Mouse (Mus musculus): ENCODE data around the gene Napepld. TPM values are rescaled to one million over a fixed set of nuclear protein-coding genes. Genes with fewer than 3 reads are reported as not detected.
A peak's percentile ranks its signal among the peaks of the same experiment; 100 is the strongest.

Gene Napepld
- total and polyA plus RNA-seq, 3 experiments: 1.6 to 1.8 (median 1.7) TPM

DNA sequence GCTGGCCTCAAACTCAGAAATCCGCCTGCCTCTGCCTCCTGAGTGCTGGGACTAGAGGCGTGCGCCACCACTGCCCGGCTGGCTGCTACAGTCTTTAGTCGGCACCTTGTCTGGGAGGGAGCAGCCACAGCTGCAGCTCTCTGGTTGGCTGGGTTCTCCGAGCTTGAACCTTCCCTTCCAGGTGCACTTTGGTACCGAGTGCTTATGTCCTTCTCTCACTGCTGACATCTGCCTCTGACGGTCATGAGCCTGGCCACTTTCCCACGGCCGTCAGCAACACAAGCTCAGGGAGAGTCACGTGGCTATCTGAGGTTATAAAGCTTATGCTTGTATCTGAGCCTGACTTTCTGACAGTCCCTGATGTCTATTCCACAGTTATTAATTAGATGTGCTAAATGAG is 37.9 kb upstream of the Napepld start:
- no peak for DNase-seq (ENCODE audit: extremely low read depth)
- peaks cover 39 to 53% of the 10 kb centered on the region in 2 experiments for H3K36me3 ChIP-seq (replicated peaks in 1 of 2; ENCODE audit: control insufficient read depth in 1 of 2, insufficient read depth in 1 of 2, low read length in 1 of 2)
- in situ Hi-C loops (cut with MboI; ENCODE audit: low pct_ligation_motif_present, low pct_unique_long_range_greater_than_20kb, low sequenced_read_pairs): no loop called here

DNA sequence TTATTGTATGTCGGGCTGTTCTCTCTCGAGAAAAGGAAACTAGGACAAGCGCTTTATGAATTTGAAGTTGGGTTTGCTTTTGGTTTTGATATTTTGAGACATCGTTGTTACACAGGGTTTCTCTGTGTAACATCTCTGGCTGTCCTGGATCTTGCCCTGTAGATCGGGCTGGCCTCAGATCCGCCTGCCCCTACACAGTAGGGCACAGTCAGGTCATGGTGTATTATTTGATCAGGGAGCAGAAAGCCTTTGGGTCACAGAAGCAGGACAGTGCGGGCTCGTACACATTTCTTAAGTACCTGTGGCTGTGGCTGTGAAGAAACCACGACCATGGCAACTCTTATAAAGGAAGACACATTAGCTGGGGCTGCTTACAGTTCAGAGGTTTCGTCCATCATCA is 36.4 kb upstream of the Napepld start:
- H3K79me2 ChIP-seq (replicated peaks; ENCODE audit: control insufficient read depth, extremely low read depth, insufficient read depth, poor library complexity, severe bottlenecking): peaks cover 16% of the 10 kb centered on the region
- TF ChIP-seq MEF2A (IDR thresholded peaks at IDR 0.05; ENCODE audit: borderline replicate concordance, low read depth, low read length) (no peak), RCOR1 (conservative IDR thresholded peaks at IDR 0.05; ENCODE audit: low read depth, low read length) (no peak), ZKSCAN1 (IDR thresholded peaks at IDR 0.05; ENCODE audit: borderline replicate concordance, low read depth, low read length) (no peak), UBTF (IDR thresholded peaks at IDR 0.05; ENCODE audit: low read depth, low read length) (no peak), BHLHE40 (IDR thresholded peaks at IDR 0.05; ENCODE audit: low read depth, low read length) (no peak), NRF1 (IDR thresholded peaks at IDR 0.05; ENCODE audit: low read depth, low read length) (no peak), TBP (conservative IDR thresholded peaks at IDR 0.05; ENCODE audit: low read depth, low read length) (no peak)
- dilution Hi-C loops (cut with MboI; ENCODE audit: extremely low pct_ligation_motif_present, extremely low pct_unique_long_range_greater_than_20kb, low sequenced_read_pairs): no loop called here
- H3K27ac ChIP-seq (ENCODE audit: insufficient read depth, low read depth): no peak overlapping the region
- H3K36me3 ChIP-seq (replicated peaks in 1 of 2; ENCODE audit: control insufficient read depth in 1 of 2, insufficient read depth in 1 of 2, low read length in 1 of 2): peaks cover 26 to 38% of the 10 kb centered on the region in 2 experiments
- in situ Hi-C loops (cut with MboI; ENCODE audit: low pct_ligation_motif_present, low pct_unique_long_range_greater_than_20kb, low sequenced_read_pairs): no loop called here
- peak overlapping the region; percentile 70 to 91 (median 82) for H3K4me3 ChIP-seq (replicated peaks in 1 of 3; ENCODE audit: low read depth in 2 of 3, low read length in 2 of 3, poor library complexity in 1 of 3)
- peaks cover 2 to 28% of the 10 kb centered on the region in 2 experiments; a peak in 2 of 4 replicates for H3K4me1 ChIP-seq (ENCODE audit: control insufficient read depth in 1 of 2, insufficient read depth in 2 of 2)
- no peaks in the 10 kb centered on the region for H3K9me3 ChIP-seq (replicated peaks; ENCODE audit: low read length)
- H3K27me3 ChIP-seq (replicated peaks): no peaks in the 10 kb centered on the region
- no peak for DNase-seq (ENCODE audit: extremely low read depth)
- peak overlapping the region; percentile 73 for H3K9ac ChIP-seq (ENCODE audit: insufficient read depth, low read depth)
- H3K4me2 ChIP-seq (ENCODE audit: insufficient read depth, low read depth, poor library complexity, severe bottlenecking): peak overlapping the region; percentile 55

More for the DNA sequence above, 37.9 kb upstream of the Napepld start:
- Histone ChIP-seq H3K4me2 (ENCODE audit: insufficient read depth, low read depth, poor library complexity, severe bottlenecking) (no peak overlapping the region), H3K4me3 (replicated peaks in 1 of 3; ENCODE audit: low read depth in 2 of 3, low read length in 2 of 3, poor library complexity in 1 of 3) (no peak overlapping the region), H3K27ac (ENCODE audit: insufficient read depth, low read depth) (no peak overlapping the region), H3K79me2 (replicated peaks; ENCODE audit: control insufficient read depth, extremely low read depth, insufficient read depth, poor library complexity, severe bottlenecking) (peaks cover 16% of the 10 kb centered on the region), H3K27me3 (replicated peaks) (no peaks in the 10 kb centered on the region), H3K9ac (ENCODE audit: insufficient read depth, low read depth) (no peak overlapping the region), H3K4me1 (ENCODE audit: control insufficient read depth in 1 of 2, insufficient read depth in 2 of 2) (peaks cover 2 to 28% of the 10 kb centered on the region in 2 experiments; a peak in 2 of 4 replicates), H3K9me3 (replicated peaks; ENCODE audit: low read length) (no peaks in the 10 kb centered on the region)
- TF ChIP-seq ZKSCAN1 (IDR thresholded peaks at IDR 0.05; ENCODE audit: borderline replicate concordance, low read depth, low read length) (no peak), ZNF384 (IDR thresholded peaks at IDR 0.05; ENCODE audit: low read depth, low read length) (no peak), PAX5 (IDR thresholded peaks at IDR 0.05; ENCODE audit: low read length) (no peak), BHLHE40 (IDR thresholded peaks at IDR 0.05; ENCODE audit: low read depth, low read length) (no peak), CHD1 (IDR thresholded peaks at IDR 0.05; ENCODE audit: low read depth, low read length) (no peak), MAFK (IDR thresholded peaks at IDR 0.05; ENCODE audit: insufficient replicate concordance, low read length) (no peak), JUND (conservative IDR thresholded peaks at IDR 0.05; ENCODE audit: low read depth, low read length) (no peak), MAZ (IDR thresholded peaks at IDR 0.05; ENCODE audit: low read depth, low read length) (no peak), NRF1 (IDR thresholded peaks at IDR 0.05; ENCODE audit: low read depth, low read length) (no peak), ZMIZ1 (IDR thresholded peaks at IDR 0.05; ENCODE audit: low read depth, low read length) (no peak), TBP (conservative IDR thresholded peaks at IDR 0.05; ENCODE audit: low read depth, low read length) (no peak), CTCF (conservative IDR thresholded peaks at IDR 0.05 in 1 of 2, IDR thresholded peaks at IDR 0.05 in 1 of 2; ENCODE audit: low read depth in 2 of 2, low read length in 2 of 2) (no peak), RAD21 (IDR thresholded peaks at IDR 0.05; ENCODE audit: low read depth, low read length) (no peak), ETS1 (conservative IDR thresholded peaks at IDR 0.05; ENCODE audit: low read depth, low read length) (no peak), TCF12 (IDR thresholded peaks at IDR 0.05; ENCODE audit: low read depth, low read length) (no peak), POLR2AphosphoS2 (IDR thresholded peaks at IDR 0.05; ENCODE audit: low read depth, low read length) (no peak), KAT2A (IDR thresholded peaks at IDR 0.05; ENCODE audit: insufficient replicate concordance, low read length) (no peak)
- dilution Hi-C loops (cut with MboI; ENCODE audit: extremely low pct_ligation_motif_present, extremely low pct_unique_long_range_greater_than_20kb, low sequenced_read_pairs): no loop called here
